Mouse (Mus musculus) kidney, embryonic 14.5 days (tissue): ENCODE results near the gene Cyth4. TPM values are rescaled to one million over a fixed set of nuclear protein-coding genes. Genes with fewer than 3 reads are reported as not detected.

ENCODE experiments used
- ATAC-seq: fragments of 200-750 bp; cut with Nextera tagmentation; 2 replicates; pipeline ENCODE4 v1.8.0; 2017; ENCODE audit warnings: moderate number of reproducible peaks, mild to moderate bottlenecking, moderate TSS enrichment, moderate library complexity; ENCODE audit not compliant: low FRiP score, low TSS enrichment
- H3K27ac ChIP-seq: fragments of 300-500 bp; sonication (generic); 2 replicates; pipeline ENCODE4 v1.5.1; 2014; ENCODE audit warnings: low read depth, mild to moderate bottlenecking, low read length, moderate library complexity, mixed read lengths
- H3K27me3 ChIP-seq: fragments of 300-500 bp; sonication (generic); 2 replicates; pipeline ENCODE4 v1.6.1; 2014; ENCODE audit warnings: mild to moderate bottlenecking, low read length; ENCODE audit not compliant: control insufficient read depth, insufficient read depth
- H3K36me3 ChIP-seq: fragments of 300-500 bp; sonication (generic); 2 replicates; pipeline ENCODE4 v1.6.1; 2014; ENCODE audit warnings: low read length, mixed read lengths; ENCODE audit not compliant: control insufficient read depth, insufficient read depth
- H3K4me1 ChIP-seq: fragments of 300-500 bp; sonication (generic); 2 replicates; pipeline ENCODE4 v1.6.1; 2014; ENCODE audit warnings: low read length, mixed read lengths; ENCODE audit not compliant: control insufficient read depth, insufficient read depth
- H3K4me2 ChIP-seq: fragments of 300-500 bp; sonication (generic); replicated peaks from 2 replicates; pipeline ENCODE4 v1.6.1; 2014; ENCODE audit warnings: low read depth, mild to moderate bottlenecking, low read length
- H3K4me3 ChIP-seq: fragments of 300-500 bp; sonication (generic); 2 replicates; pipeline ENCODE4 v1.5.1; 2014; ENCODE audit warnings: mild to moderate bottlenecking, low read length
- H3K9ac ChIP-seq: fragments of 300-500 bp; sonication (generic); 2 replicates; pipeline ENCODE4 v1.6.1; 2014; ENCODE audit warnings: low read depth, mild to moderate bottlenecking, low read length, moderate library complexity
- H3K9me3 ChIP-seq: fragments of 300-500 bp; sonication (generic); 2 replicates; pipeline ENCODE4 v1.6.1; 2016; ENCODE audit warnings: low read length; ENCODE audit not compliant: control insufficient read depth
- WGBS: fragments of 180-500 bp; shearing (Covaris S2); extraction: QIAGEN DNeasy Blood & Tissue Kit; methylation state at CpG from one replicate; pipeline ENCODE4 v1.1.7; 2014; 5-methylcytosine and 5-hydroxymethylcytosine counted together
- polyA plus RNA-seq: library from polyadenylated mRNA; unstranded; fragments of >200 nt; fragmentation: Nextera tagmentation; extraction: Ambion mirVana; gene quantifications from 2 replicates; pipeline ENCODE4 v1.2.1, GENCODE M21; 2014

Gene Cyth4
- polyA plus RNA-seq, 1 experiment from 2014 or later = 2.6 TPM

DNA sequence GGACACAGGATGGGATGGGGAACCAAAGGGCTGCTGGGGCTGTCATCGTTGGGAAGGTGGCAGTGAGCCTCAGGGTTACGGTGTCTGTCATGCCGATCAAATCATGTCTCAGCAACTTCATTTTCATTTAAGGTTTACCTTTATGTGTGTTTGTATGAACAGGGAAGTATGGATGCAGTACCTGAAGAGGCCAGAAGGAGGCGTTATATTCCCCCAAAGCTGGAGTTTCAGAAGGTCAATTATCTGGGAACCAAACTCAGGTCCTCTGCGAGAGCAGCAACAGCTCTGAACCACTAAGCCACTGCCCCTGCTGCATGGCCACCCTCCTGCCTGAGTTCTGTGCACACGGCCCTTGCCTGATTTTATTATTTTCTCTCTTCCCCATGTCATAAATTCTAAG is 6.1 kb upstream of the Cyth4 start:
- H3K9me3 ChIP-seq = no peaks in the 10 kb centered on the region
- WGBS = 75% methylated on average over 6 of the region's 6 CpGs
- no peaks in the 10 kb centered on the region for H3K27me3 ChIP-seq
- H3K4me3 ChIP-seq = no peak overlapping the region
- ATAC-seq = no peak
- H3K4me1 ChIP-seq = 0 out of 2 replicates have a peak, but pooled peaks cover 3% of the 10 kb centered on the region
- H3K9ac ChIP-seq = no peak overlapping the region
- H3K27ac ChIP-seq = no peak overlapping the region
- H3K36me3 ChIP-seq = no peaks in the 10 kb centered on the region
- no peak overlapping the region for H3K4me2 ChIP-seq

DNA sequence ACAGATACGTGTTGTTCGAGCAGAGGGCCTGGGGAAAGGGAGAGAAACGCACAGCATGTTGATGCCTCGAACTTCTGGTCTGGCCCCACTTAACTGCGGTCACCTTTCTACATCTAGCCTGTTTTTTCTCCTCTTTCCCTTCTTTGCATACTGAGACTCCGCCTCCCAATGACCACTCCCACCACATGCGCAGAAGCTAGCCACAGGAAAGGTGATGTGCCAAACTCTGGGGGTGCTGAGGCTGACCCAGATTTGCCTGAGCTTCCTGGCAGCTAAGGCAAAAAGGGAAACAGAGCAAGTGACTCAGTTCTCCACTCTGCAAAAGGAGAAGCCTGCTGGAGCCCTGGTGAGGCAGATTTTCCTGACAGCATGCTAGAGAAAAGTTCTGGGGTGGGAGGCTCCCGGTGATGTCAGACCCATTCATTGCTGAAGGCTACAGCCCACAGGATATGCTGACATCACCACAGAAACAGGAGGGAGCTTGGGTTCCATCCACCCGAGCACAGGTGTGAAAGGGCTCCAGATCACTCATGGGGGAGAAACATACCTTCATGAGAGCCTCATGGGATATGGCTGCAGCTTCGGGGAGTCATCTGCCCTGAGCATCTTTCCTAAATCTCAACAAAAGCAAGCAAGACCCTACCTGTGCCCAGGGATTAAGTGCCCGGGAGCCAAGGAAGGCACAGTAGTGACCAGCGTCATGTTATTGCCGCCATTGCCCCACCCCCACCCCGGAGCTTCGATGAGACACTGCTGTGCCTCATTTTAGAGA is 5.0 kb upstream of the Cyth4 start:
- Histone ChIP-seq H3K27me3 (no peaks in the 10 kb centered on the region), H3K9ac (no peak overlapping the region), H3K9me3 (no peaks in the 10 kb centered on the region), H3K4me1 (0 out of 2 replicates have a peak, but pooled peaks cover 3% of the 10 kb centered on the region), H3K4me2 (no peak overlapping the region), H3K4me3 (no peak overlapping the region), H3K27ac (no peak overlapping the region), H3K36me3 (no peaks in the 10 kb centered on the region)
- WGBS = 45% methylated on average over 15 of the region's 15 CpGs
- no peak for ATAC-seq

DNA sequence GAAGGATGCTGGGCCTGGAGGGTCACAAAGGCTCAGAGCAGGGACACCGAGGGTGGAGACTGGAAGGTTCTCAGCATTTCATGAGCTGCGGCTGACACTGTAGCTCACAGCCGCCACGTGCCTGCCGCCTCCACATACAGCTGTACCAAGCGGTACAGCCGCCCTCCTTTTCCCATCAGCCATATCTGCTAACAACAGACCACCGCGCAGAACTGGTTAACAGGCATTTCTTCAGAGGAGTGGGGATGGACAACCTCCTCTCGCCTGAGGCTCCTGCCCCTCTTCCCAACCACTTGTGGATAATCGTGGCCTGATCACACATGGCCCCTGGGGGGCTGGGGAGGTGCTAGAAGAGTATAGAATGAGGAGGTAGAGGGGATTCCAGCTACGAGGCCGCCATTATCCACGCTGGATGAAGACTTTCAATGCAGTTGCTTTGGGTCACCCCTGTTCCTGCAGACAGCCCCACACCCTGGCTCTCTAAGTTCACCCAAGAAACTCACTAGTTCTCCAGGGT is 4.3 kb upstream of the Cyth4 start:
- Histone ChIP-seq H3K36me3 (no peaks in the 10 kb centered on the region), H3K9ac (no peak overlapping the region), H3K4me2 (no peak overlapping the region), H3K9me3 (no peaks in the 10 kb centered on the region), H3K4me1 (0 out of 2 replicates have a peak, but pooled peaks cover 3% of the 10 kb centered on the region), H3K27ac (no peak overlapping the region), H3K4me3 (no peak overlapping the region), H3K27me3 (no peaks in the 10 kb centered on the region)
- WGBS = 75% methylated on average over 14 of the region's 14 CpGs
- no peak for ATAC-seq

DNA sequence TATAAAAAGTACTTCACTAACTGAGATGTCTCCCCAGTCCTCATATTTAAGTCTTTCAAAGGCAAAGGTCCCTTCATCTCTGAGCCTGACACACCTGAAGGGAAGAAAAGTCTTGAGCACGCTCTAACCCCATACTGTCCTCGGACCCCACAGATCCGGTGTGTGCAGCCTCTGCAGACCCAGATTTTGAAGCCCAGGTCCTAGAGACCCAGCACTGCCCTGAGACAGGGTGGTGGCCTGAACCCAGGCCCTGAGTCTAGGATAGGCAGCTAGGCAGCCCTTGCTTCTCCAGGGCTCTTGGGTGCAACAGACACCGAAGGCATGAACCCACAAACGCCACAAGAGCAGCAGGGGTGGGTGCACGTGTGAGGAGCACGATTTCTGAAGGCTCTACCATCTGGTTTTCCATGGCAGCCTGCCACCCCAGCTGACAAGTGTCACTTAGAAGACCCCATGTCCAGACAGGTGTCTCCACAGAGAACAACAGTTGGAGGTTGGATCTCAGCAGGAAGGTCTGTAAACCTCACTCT is 2.9 kb upstream of the Cyth4 start:
- WGBS = 90% methylated on average over 7 of the region's 7 CpGs
- no peak overlapping the region for H3K4me2 ChIP-seq
- ATAC-seq = no peak

DNA sequence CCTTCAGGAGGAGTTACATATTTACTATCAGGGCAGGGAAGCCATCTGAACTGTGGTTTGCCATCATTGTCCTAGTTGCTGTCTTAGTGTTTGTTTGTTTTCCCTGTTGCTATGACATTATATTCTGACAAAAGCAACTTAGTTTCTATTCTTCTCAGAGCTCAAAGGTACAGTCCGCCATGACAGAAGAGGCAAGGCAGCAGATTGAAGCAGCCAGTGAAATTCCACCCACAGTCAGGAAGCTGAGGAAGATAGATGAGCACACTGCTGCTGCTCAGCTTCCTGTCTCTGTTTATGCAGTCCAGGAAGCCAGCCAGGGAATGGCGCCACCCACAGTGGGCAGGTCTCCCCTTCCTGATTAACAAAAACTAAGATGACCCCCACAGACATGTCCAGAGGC is 2.0 kb upstream of the Cyth4 start:
- Histone ChIP-seq H3K27me3 (no peaks in the 10 kb centered on the region), H3K9me3 (no peaks in the 10 kb centered on the region), H3K9ac (no peak overlapping the region), H3K27ac (no peak overlapping the region), H3K4me1 (0 out of 2 replicates have a peak, but pooled peaks cover 3% of the 10 kb centered on the region), H3K36me3 (no peaks in the 10 kb centered on the region), H3K4me2 (no peak overlapping the region), H3K4me3 (no peak overlapping the region)
- no peak for ATAC-seq
- 86% methylated on average over 2 of the region's 2 CpGs for WGBS

More for the DNA sequence above, 2.9 kb upstream of the Cyth4 start:
- Histone ChIP-seq H3K36me3 (no peaks in the 10 kb centered on the region), H3K9ac (no peak overlapping the region), H3K27ac (no peak overlapping the region), H3K4me1 (0 out of 2 replicates have a peak, but pooled peaks cover 3% of the 10 kb centered on the region), H3K27me3 (no peaks in the 10 kb centered on the region), H3K9me3 (no peaks in the 10 kb centered on the region), H3K4me3 (no peak overlapping the region)

DNA sequence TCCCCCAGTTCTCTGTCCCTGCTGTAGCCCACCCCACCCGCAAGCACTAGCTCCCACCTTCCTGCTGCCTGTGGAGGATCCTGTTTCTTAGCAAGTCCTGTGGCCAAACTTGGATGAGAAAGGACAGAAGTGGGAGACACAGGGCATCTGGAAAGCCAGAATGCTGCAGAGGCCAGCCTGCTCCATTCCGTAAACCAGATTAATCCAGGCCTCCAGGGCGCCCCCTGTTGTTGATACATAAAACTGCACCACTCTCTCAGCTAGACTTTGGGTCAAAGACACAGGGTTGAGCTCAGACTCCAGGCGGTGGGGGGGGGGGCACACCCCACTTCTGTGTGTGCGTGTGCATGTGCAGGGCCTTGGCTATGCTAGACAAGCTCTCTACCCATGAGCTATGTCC is 1.4 kb upstream of the Cyth4 start:
- Histone ChIP-seq H3K9ac (no peak overlapping the region), H3K9me3 (no peaks in the 10 kb centered on the region), H3K4me2 (no peak overlapping the region), H3K27ac (no peak overlapping the region), H3K4me1 (0 out of 2 replicates have a peak, but pooled peaks cover 3% of the 10 kb centered on the region), H3K27me3 (no peaks in the 10 kb centered on the region), H3K4me3 (no peak overlapping the region), H3K36me3 (no peaks in the 10 kb centered on the region)
- WGBS = 75% methylated on average over 5 of the region's 5 CpGs
- ATAC-seq = no peak

DNA sequence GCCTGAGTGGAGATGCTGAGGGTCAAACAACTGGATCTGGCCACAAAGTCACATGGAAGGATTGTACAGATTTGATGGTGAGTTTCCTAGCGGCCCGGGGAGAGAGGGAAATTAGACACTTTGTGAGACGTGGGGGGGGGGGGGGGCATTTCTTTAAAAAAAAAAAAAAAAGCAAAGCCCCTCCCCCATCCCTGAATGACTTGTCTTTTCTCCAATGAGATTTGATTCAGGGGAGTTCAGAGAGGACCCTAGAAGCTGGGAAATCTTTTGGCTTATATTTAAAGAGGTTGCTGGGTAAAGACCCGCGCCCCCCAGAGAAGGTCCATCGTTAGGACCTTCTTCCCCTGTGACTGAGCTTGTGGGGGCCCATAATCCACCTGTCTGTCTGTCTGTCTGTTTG is 343 bp upstream of the Cyth4 start:
- ATAC-seq = no peak
- H3K27ac ChIP-seq = no peak overlapping the region
- H3K4me2 ChIP-seq = no peak overlapping the region
- H3K4me3 ChIP-seq = no peak overlapping the region
- no peaks in the 10 kb centered on the region for H3K36me3 ChIP-seq
- H3K9me3 ChIP-seq = no peaks in the 10 kb centered on the region
- H3K27me3 ChIP-seq = no peaks in the 10 kb centered on the region
- WGBS = 87% methylated on average over 6 of the region's 6 CpGs
- H3K4me1 ChIP-seq = 0 out of 2 replicates have a peak, but pooled peaks cover 1% of the 10 kb centered on the region
- H3K9ac ChIP-seq = no peak overlapping the region

DNA sequence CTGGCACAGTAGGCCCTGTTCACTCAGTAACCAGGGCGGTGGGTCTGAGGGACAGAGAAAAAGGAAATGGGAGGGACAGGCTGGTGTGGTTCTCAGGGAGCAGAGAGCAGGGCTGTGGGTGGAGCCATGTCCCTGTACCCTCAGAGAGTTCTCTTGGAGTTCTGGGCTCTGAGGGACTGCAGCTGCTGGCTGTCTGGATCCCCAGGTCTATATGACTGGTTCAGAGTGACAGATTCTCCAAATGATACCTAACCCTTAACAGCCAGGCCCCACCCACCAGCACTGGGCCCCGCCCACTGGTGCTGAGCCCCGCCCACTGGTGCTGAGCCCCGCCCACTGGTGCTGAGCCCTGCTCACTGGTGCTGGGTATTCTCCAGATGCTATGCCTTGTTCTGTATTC is 882 bp downstream of the Cyth4 start:
- no peak overlapping the region for H3K4me2 ChIP-seq
- H3K36me3 ChIP-seq = no peaks in the 10 kb centered on the region
- ATAC-seq = 0 out of 2 replicates have a peak, but pooled peaks have one; percentile 51
- no peaks in the 10 kb centered on the region for H3K9me3 ChIP-seq
- H3K9ac ChIP-seq = no peak overlapping the region
- H3K4me3 ChIP-seq = no peak overlapping the region
- H3K27me3 ChIP-seq = no peaks in the 10 kb centered on the region
- H3K27ac ChIP-seq = no peak overlapping the region
- H3K4me1 ChIP-seq = no peaks in the 10 kb centered on the region
- 46% methylated on average over 4 of the region's 4 CpGs for WGBS

DNA sequence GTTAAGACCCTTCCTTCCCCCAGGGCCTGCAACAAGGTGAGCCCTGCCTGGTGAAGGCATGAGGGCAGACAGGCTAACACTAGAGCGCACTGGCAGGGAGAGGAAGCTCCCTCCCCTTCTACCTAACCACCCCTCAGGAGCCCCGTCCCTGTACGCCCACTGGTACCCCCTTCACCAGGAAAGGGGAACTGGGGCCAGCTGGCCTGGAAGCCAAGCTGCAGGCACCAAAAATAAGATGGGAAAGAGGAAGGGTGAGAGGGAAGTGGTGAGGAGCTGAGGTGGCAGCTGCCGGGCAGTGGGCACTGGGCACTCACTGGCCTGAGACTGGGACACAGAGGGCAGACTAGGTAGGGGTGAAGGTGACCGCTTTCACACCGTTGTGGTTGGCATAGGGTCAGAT is 2.3 kb downstream of the Cyth4 start:
- ATAC-seq = no peak
- Histone ChIP-seq H3K4me3 (no peak overlapping the region), H3K27me3 (no peaks in the 10 kb centered on the region), H3K4me2 (no peak overlapping the region), H3K4me1 (no peaks in the 10 kb centered on the region), H3K9ac (no peak overlapping the region), H3K9me3 (no peaks in the 10 kb centered on the region), H3K27ac (no peak overlapping the region), H3K36me3 (no peaks in the 10 kb centered on the region)
- 89% methylated on average over 6 of the region's 6 CpGs for WGBS
